Mouse (Mus musculus) effector memory CD4-positive, alpha-beta T cell, adult 7 months (primary cell): ENCODE measurements around the gene Spg21. TPM values are rescaled to one million over a fixed set of nuclear protein-coding genes. Genes with fewer than 3 reads are reported as not detected.

Source experiments
- polyA plus RNA-seq: library from polyadenylated mRNA; unstranded; fragments of 100-300 nt; shearing (Covaris generic); gene quantifications from one replicate; pipeline ENCODE4 v1.2.1, GENCODE M21; 2017

The Spg21 gene
- polyA plus RNA-seq: 103 TPM

GRCm38 (mm10) chr9:65460732-65461442, at the start of gene Spg21:
Spg21 (plus strand) TSS chr9:65460947.

GRCm38 (mm10) chr9:65422760-65423501, 37.8 kb upstream of the Spg21 start, which contains the start of gene Slc51b:
Slc51b (minus strand) TSS chr9:65422955.

GRCm38 (mm10) chr9:65435671-65436301, 25.0 kb upstream of the Spg21 start, which contains the start of gene Mtfmt:
Mtfmt (plus strand) TSS chr9:65435782.

GRCm38 (mm10) chr9:65519807-65520504, 59.2 kb downstream of the Spg21 start, which contains the start of gene Ankdd1a:
Ankdd1a (minus strand) TSS chr9:65520193.

Other genes with a start within 250 kb of the Spg21 start
- gene Cilp, start 195.8 kb upstream of the Spg21 start, polyA plus RNA-seq: 0.15 TPM
- 31.3 TPM for gene Clpx, start 166.7 kb upstream of the Spg21 start, polyA plus RNA-seq
- 24.2 TPM for gene Pdcd7, start 114.8 kb upstream of the Spg21 start, polyA plus RNA-seq
- not detected for gene Ubap1l, start 99.9 kb upstream of the Spg21 start, polyA plus RNA-seq
- not detected for gene Kbtbd13, start 69.3 kb upstream of the Spg21 start, polyA plus RNA-seq
- not detected for gene Rasl12, start 62.4 kb upstream of the Spg21 start, polyA plus RNA-seq
- gene Slc51b, start 38.0 kb upstream of the Spg21 start, polyA plus RNA-seq: not detected
- gene Mtfmt, start 25.2 kb upstream of the Spg21 start, polyA plus RNA-seq: 22.2 TPM
- gene Ankdd1a, start 59.2 kb downstream of the Spg21 start, polyA plus RNA-seq: not detected
- 41.4 TPM for gene Plekho2, start 119.1 kb downstream of the Spg21 start, polyA plus RNA-seq
- gene Pif1, start 126.2 kb downstream of the Spg21 start, polyA plus RNA-seq: 0.16 TPM
- gene Rbpms2, start 168.7 kb downstream of the Spg21 start, polyA plus RNA-seq: 1.5 TPM
- gene Oaz2, start 207.1 kb downstream of the Spg21 start, polyA plus RNA-seq: 56.2 TPM